Comparison of ENCODE assay signal across 1 mouse cellular context in the genomic region with DNA sequence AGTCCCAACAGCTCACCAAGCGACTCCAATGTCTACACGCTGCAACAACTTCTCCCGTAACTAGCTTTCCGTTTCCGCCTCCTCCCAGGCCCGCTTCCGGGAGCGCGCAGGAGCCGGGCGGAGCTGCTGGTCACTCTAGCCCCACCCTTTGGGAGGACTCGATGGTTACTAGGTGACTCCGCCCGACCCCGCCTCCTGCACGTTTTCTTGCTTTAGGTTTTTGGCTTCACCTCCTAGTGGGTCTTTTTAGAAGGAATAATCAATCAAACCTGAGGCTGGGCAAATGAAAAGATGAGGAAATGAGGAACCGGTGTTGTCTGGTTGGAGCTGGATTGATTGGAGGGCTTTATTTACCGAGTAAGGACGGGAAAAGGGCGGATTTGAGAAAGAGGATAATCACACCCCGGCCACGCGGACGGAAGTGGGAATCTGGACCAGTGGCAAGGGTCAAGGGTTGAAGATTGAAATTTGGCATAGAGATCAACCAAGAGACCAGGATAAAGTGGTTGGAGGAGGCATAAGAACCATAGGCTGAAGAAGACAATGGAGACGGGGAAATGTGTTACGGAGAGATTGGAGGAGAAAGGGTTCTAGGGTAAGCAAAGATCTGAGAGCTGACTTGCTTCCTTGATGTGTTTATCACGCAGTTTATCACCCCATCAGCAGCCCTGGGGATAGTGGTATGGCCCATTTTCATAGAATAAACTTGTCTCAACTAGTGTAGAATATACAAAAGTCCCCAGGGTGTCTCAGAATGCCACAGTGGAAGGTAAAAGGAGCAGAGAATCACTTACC.
A peak's percentile ranks its signal among the peaks of the same experiment; 100 is the strongest.
TF ChIP-seq lines count a peak whose summit lies in the region.

A gene (minus strand): TSS at position 296 of the 795 bp plus-strand sequence.

TF ChIP-seq in MEL, 35 proteins besides CTCF, POLR2A, EP300 and RAD21 (continued from another document):
- no peak for TF ChIP-seq SMC3 (IDR thresholded peaks at IDR 0.05; ENCODE audit: low read depth, low read length)
- TF ChIP-seq HCFC1 (IDR thresholded peaks at IDR 0.05; ENCODE audit: low read depth, low read length): peak; percentile 91
- TF ChIP-seq SIN3A (IDR thresholded peaks at IDR 0.05; ENCODE audit: low read length): peak; percentile 95
- no peak for TF ChIP-seq RCOR1 (IDR thresholded peaks at IDR 0.05; ENCODE audit: low read depth, low read length)
- peak; percentile 95 for TF ChIP-seq ELF1 (IDR thresholded peaks at IDR 0.05; ENCODE audit: low read depth, low read length)
- no peak for TF ChIP-seq CHD2 (IDR thresholded peaks at IDR 0.05; ENCODE audit: low read length)
- no peak; the same call in none of the 2 replicates for TF ChIP-seq GATA1 (IDR thresholded peaks at IDR 0.05; ENCODE audit: low read depth, low read length)
- TF ChIP-seq ZC3H11A (IDR thresholded peaks at IDR 0.05; ENCODE audit: low read depth, low read length): no peak
TF ChIP-seq in MEL: peak in this region for 18.
